8 mouse cellular contexts compared by ENCODE assay signal in genomic region chr9:54830624-54831023, GRCm38 (mm10). TPM values are rescaled to one million over a fixed set of nuclear protein-coding genes. Genes with fewer than 3 reads are reported as not detected.
DNase-seq lines count a peak whose midpoint lies in the region; ATAC-seq lines count a peak whose summit lies in the region.

No protein-coding gene starts in this region.

- DNase-seq in gastrocnemius, postnatal 10 days: peak; percentile 31
- no peak for DNase-seq in gastrocnemius, adult 18-20 months (ENCODE audit: low spot score)
- peak; percentile 76 for DNase-seq in 3T3-L1 (ENCODE audit: low read depth, low spot score)
- DNase-seq in ZHBTc4 (ENCODE audit: low read depth, low spot score): peak; percentile 73
- peak; percentile 73 to 77 for DNase-seq in kidney, postnatal 4 days
- DNase-seq in lung, postnatal 36 days: peak; percentile 53
- peak; percentile 67 for DNase-seq in thymus, postnatal 4 days

- ATAC-seq in common myeloid progenitor, adult 5-6 weeks (replicated peaks; ENCODE audit: low read depth, poor library complexity, severe bottlenecking): peak; percentile 85

RNA-seq across cellular contexts. Expression of gene Ireb2, which starts 33.0 kb away (rescaled TPM):
- 10 to 100 TPM; 31.6 to 36.2 TPM for total RNA-seq in gastrocnemius, postnatal 10 days (2021)
- 10 to 100 TPM; 16.6 to 17.7 TPM for total RNA-seq in gastrocnemius, adult 18-20 months (2021)
- total RNA-seq in common myeloid progenitor, adult 5-6 weeks (2017): 36.8 and 60.5 TPM in 2 replicates
